In genomic region chr4:33303057-33303456, GRCm38 (mm10) we compare ENCODE assay signal across 28 mouse cellular contexts. TPM values are rescaled to one million over a fixed set of nuclear protein-coding genes. Genes with fewer than 3 reads are reported as not detected.
DNase-seq lines count a peak whose midpoint lies in the region; ATAC-seq and TF ChIP-seq lines count a peak whose summit lies in the region.
"Had no signal": no experiment of that assay in that cellular context is flagged by ENCODE, and none has a peak within 500 bp of the region (broad histone marks: within the 10 kb centered on the region; RNA-seq: fewer than 3 reads in every experiment).

No protein-coding gene starts in this region.

- H3K27ac ChIP-seq in liver, postnatal 0 days (ENCODE audit: low read depth), result no peak overlapping the region
- no peak overlapping the region for H3K27ac ChIP-seq in liver, embryonic 12.5 days
- no peak overlapping the region for H3K27ac ChIP-seq in bone marrow, adult 2 months (ENCODE audit: control insufficient read depth, insufficient read depth, low read depth, low read length, poor library complexity)
- H3K27ac ChIP-seq: embryonic facial prominence, embryonic 12.5 days; hindbrain, embryonic 12.5 days; liver, embryonic 15.5 days; midbrain, embryonic 13.5 days had no signal

- no peak overlapping the region for H3K9ac ChIP-seq in liver, postnatal 0 days (replicated peaks)
- H3K9ac ChIP-seq in liver, embryonic 12.5 days, result no peak overlapping the region
- H3K9ac ChIP-seq: embryonic facial prominence, embryonic 12.5 days; forebrain, postnatal 0 days; hindbrain, embryonic 12.5 days; liver, embryonic 15.5 days; midbrain, embryonic 13.5 days had no signal

- no peaks in the 10 kb centered on the region for H3K4me1 ChIP-seq in liver, postnatal 0 days (ENCODE audit: insufficient read depth)
- no peaks in the 10 kb centered on the region for H3K4me1 ChIP-seq in liver, embryonic 12.5 days
- no peaks in the 10 kb centered on the region for H3K4me1 ChIP-seq in bone marrow, adult 2 months (ENCODE audit: control insufficient read depth, insufficient read depth, low read length)
- H3K4me1 ChIP-seq: embryonic facial prominence, embryonic 12.5 days; hindbrain, embryonic 12.5 days; liver, embryonic 15.5 days; midbrain, embryonic 13.5 days had no signal

- 86% methylated on average over 1 of the region's 1 CpGs for whole genome bisulfite sequencing in liver, postnatal 0 days (ENCODE audit: insufficient replicate concordance)
- WGBS in liver, embryonic 12.5 days (ENCODE audit: insufficient replicate concordance), result 76% methylated on average over 1 of the region's 1 CpGs
- 83% methylated on average over 1 of the region's 1 CpGs for WGBS in bone marrow, adult 2 months

- DNase-seq in liver, postnatal 0 days, result no peak
- DNase-seq in cerebellum, adult 8-10 months, result no peak
- DNase-seq in cerebellum, adult 11-12 months, result no peak
- DNase-seq: adrenal gland, adult 8-10 months; cerebellum, adult 9-11 months; embryo, embryonic 11 days; forebrain, postnatal 0 days; gastrocnemius, postnatal 10 days; heart, postnatal 36 days; kidney, adult 18-20 months; kidney, postnatal 36 days; layer of hippocampus, postnatal 36 days; left cerebral cortex, postnatal 4 days; retina, postnatal 1 day; right cerebral cortex, postnatal 14 days; thymus, adult 2 months; thymus, postnatal 36 days had no signal

- no peak for TF ChIP-seq POLR2A in bone marrow, adult 2 months (IDR thresholded peaks at IDR 0.05; ENCODE audit: borderline replicate concordance, control insufficient read depth, low read depth, low read length)

- TF ChIP-seq CTCF in liver, postnatal 0 days (IDR thresholded peaks at IDR 0.05; ENCODE audit: low read depth), result peak; percentile 30
- peak; percentile 33; the same call in 1 of the 2 replicates for TF ChIP-seq CTCF in bone marrow, adult 2 months (IDR thresholded peaks at IDR 0.05; ENCODE audit: control insufficient read depth, insufficient read depth, low read length)

- no peak overlapping the region for H3K4me2 ChIP-seq in liver, postnatal 0 days (ENCODE audit: low read depth, low read length)
- H3K4me2 ChIP-seq in liver, embryonic 12.5 days, result no peak overlapping the region
- H3K4me2 ChIP-seq: embryonic facial prominence, embryonic 12.5 days; heart, embryonic 11.5 days; hindbrain, embryonic 12.5 days; liver, embryonic 15.5 days; midbrain, embryonic 13.5 days had no signal

- H3K36me3 ChIP-seq in liver, postnatal 0 days (replicated peaks; ENCODE audit: insufficient read depth, low read length), result no peaks in the 10 kb centered on the region
- H3K36me3 ChIP-seq in liver, embryonic 12.5 days, result no peaks in the 10 kb centered on the region
- H3K36me3 ChIP-seq: embryonic facial prominence, embryonic 12.5 days; hindbrain, embryonic 12.5 days; liver, embryonic 15.5 days; midbrain, embryonic 13.5 days had no signal

- no peaks in the 10 kb centered on the region for H3K27me3 ChIP-seq in liver, postnatal 0 days (ENCODE audit: insufficient read depth, low read length)
- no peaks in the 10 kb centered on the region for H3K27me3 ChIP-seq in liver, embryonic 12.5 days (replicated peaks)
- H3K27me3 ChIP-seq: CH12.LX; embryonic facial prominence, embryonic 12.5 days; hindbrain, embryonic 12.5 days; liver, embryonic 15.5 days; midbrain, embryonic 13.5 days had no signal

- H3K9me3 ChIP-seq in liver, postnatal 0 days (ENCODE audit: low read length), result no peaks in the 10 kb centered on the region
- H3K9me3 ChIP-seq in liver, embryonic 12.5 days (replicated peaks), result 0 out of 2 replicates have a peak, but pooled peaks cover 5% of the 10 kb centered on the region
- H3K9me3 ChIP-seq: embryonic facial prominence, embryonic 12.5 days; hindbrain, embryonic 12.5 days; liver, embryonic 15.5 days; midbrain, embryonic 13.5 days had no signal

- no peak for TF ChIP-seq EP300 in liver, postnatal 0 days (IDR thresholded peaks at IDR 0.05; ENCODE audit: low read depth)

- H3K4me3 ChIP-seq in liver, postnatal 0 days (ENCODE audit: low read depth, low read length), result no peak overlapping the region
- no peak overlapping the region for H3K4me3 ChIP-seq in liver, embryonic 12.5 days
- no peak overlapping the region for H3K4me3 ChIP-seq in bone marrow, adult 2 months (replicated peaks; ENCODE audit: control insufficient read depth, low read depth, low read length)
- H3K4me3 ChIP-seq: embryonic facial prominence, embryonic 12.5 days; hindbrain, embryonic 12.5 days; liver, embryonic 15.5 days; midbrain, embryonic 13.5 days had no signal

- ATAC-seq in liver, postnatal 0 days, result no peak
- no peak for ATAC-seq in liver, embryonic 12.5 days
- 0 out of 2 replicates have a peak, but pooled peaks have one; percentile 42 for ATAC-seq in erythroid progenitor cell, adult 5-6 weeks (replicated peaks; ENCODE audit: low FRiP score, poor library complexity, severe bottlenecking)
- ATAC-seq in neutrophil, adult 5-6 weeks (ENCODE audit: extremely low read depth, insufficient number of reproducible peaks, low FRiP score, poor library complexity, severe bottlenecking), result peak; percentile 60; the same call in 1 of the 2 replicates
- ATAC-seq: activated CD4-positive, CD25-positive, alpha-beta regulatory T cell, adult 4 months; forebrain, postnatal 0 days; midbrain, embryonic 13.5 days had no signal

RNA-seq across cellular contexts. Expression of gene Rngtt, which starts 7.1 kb away (rescaled TPM):
- 8.6 and 9.3 TPM in 2 replicates for polyA plus RNA-seq in liver, postnatal 0 days (2015; fragmentation: Nextera tagmentation; extraction: Ambion mirVana)
- 22.7 and 23.6 TPM in 2 replicates for polyA plus RNA-seq in liver, embryonic 12.5 days (2016; fragmentation: Nextera tagmentation; extraction: Ambion mirVana)
- polyA plus RNA-seq in bone marrow, adult 2 months (2011; ENCODE audit: insufficient read depth, insufficient read length, low replicate concordance, missing spikeins), result 10.0 and 16.0 TPM in 2 replicates
- total RNA-seq in erythroid progenitor cell, adult 5-6 weeks (2015; ENCODE audit: low replicate concordance), result 54.4 and 97.3 TPM in 2 replicates
- total RNA-seq in erythroid progenitor cell, adult 5-6 weeks (2017; ENCODE audit: low replicate concordance), result 142 and 148 TPM in 2 replicates
- total RNA-seq in neutrophil, adult 5-6 weeks (2017), result 36.3 and 43.6 TPM in 2 replicates

RNA-seq across cellular contexts. Expression of gene Pnrc1, which starts 13.1 kb away (rescaled TPM):
- polyA plus RNA-seq in liver, postnatal 0 days (2015; fragmentation: Nextera tagmentation; extraction: Ambion mirVana), result 71.4 and 74.3 TPM in 2 replicates
- polyA plus RNA-seq in liver, embryonic 12.5 days (2016; fragmentation: Nextera tagmentation; extraction: Ambion mirVana), result 42.6 and 49.5 TPM in 2 replicates
- polyA plus RNA-seq in bone marrow, adult 2 months (2011; ENCODE audit: insufficient read depth, insufficient read length, low replicate concordance, missing spikeins), result 19.5 and 27.9 TPM in 2 replicates
- total RNA-seq in erythroid progenitor cell, adult 5-6 weeks (2015; ENCODE audit: low replicate concordance), result 103 and 121 TPM in 2 replicates
- 66.6 and 83.0 TPM in 2 replicates for total RNA-seq in erythroid progenitor cell, adult 5-6 weeks (2017; ENCODE audit: low replicate concordance)
- total RNA-seq in neutrophil, adult 5-6 weeks (2017), result 391 and 398 TPM in 2 replicates

Comparison
In these comparisons a context has a peak if more than half of its experiments do, and no peak if none do; other contexts are left out.
1. ATAC-seq: peak in erythroid progenitor cell, adult 5-6 weeks (single experiment) and neutrophil, adult 5-6 weeks (single experiment); none in liver, postnatal 0 days (single experiment) and liver, embryonic 12.5 days (single experiment).